In the genomic region with DNA sequence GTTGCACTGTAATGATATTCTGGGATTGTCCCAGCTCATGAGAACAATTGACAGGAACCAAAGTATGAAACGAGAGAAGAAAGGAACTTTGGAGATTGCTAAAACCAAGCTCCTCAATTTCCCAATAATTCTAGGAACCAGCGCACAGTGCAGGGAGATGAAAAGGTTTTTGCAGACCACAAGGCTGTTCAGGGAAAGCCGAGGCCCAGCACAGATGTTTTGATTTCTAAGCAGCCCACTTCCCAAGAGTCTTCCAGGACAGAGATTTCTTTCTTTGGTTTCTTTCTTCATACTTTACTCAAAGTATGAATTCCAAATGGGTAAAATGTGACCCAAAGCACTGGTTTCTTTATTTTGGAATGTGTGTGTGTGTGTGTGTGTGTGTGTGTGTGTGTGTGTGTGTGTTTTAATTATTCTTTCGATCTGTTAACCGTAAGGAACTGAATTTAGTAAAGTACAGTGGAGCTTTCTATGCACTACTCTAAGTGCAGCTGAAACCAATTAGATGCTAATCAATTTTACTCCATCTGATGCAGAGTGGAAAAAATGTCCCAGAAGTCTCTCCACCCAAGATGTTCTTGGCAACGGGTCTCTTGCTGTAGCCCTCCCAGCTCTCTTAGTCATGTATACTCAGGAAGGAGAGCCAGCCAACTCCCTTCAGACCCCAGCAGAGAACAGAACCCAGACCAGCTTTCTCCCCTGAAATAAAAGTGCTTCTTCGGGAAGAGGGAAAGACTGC, we compare ENCODE assay signal across 8 mouse cellular contexts. TPM values are rescaled to one million over a fixed set of nuclear protein-coding genes. Genes with fewer than 3 reads are reported as not detected.
DNase-seq lines count a peak whose midpoint lies in the region; ATAC-seq and TF ChIP-seq lines count a peak whose summit lies in the region.

No protein-coding gene starts in this region.

- DNase-seq in midbrain, postnatal 0 days (ENCODE audit: low spot score) = peak; percentile 28
- DNase-seq in forebrain, embryonic 14.5 days (ENCODE audit: low spot score) = peak; percentile 68
- peak; percentile 40 for DNase-seq in heart, postnatal 4 days
- DNase-seq in thymus, postnatal 14 days = no peak
- no peak for DNase-seq in right cerebral cortex, postnatal 4 days
- DNase-seq in frontal cortex, postnatal 25 days (ENCODE audit: low spot score in 2 of 2) = no peak

- H3K4me3 ChIP-seq in midbrain, postnatal 0 days (ENCODE audit: low read depth, low read length) = no peak overlapping the region
- H3K4me3 ChIP-seq in midbrain, embryonic 13.5 days (replicated peaks) = no peak overlapping the region
- H3K4me3 ChIP-seq in forebrain, embryonic 14.5 days (ENCODE audit: low read depth, low read length) = no peak overlapping the region
- H3K4me3 ChIP-seq in stomach, embryonic 16.5 days (replicated peaks; ENCODE audit: low read length) = no peak overlapping the region

- H3K4me1 ChIP-seq in midbrain, postnatal 0 days (ENCODE audit: insufficient read depth, low read length) = no peaks in the 10 kb centered on the region
- peaks cover 5% of the 10 kb centered on the region; the same call in 1 of the 2 replicates for H3K4me1 ChIP-seq in midbrain, embryonic 13.5 days (replicated peaks)
- peaks cover 2% of the 10 kb centered on the region for H3K4me1 ChIP-seq in forebrain, embryonic 14.5 days (ENCODE audit: control insufficient read depth, insufficient read depth, low read length)
- H3K4me1 ChIP-seq in stomach, embryonic 16.5 days (ENCODE audit: control insufficient read depth, insufficient read depth, low read length) = peaks cover 10% of the 10 kb centered on the region; the same call in 1 of the 2 replicates

- no peaks in the 10 kb centered on the region for H3K9me3 ChIP-seq in midbrain, postnatal 0 days (ENCODE audit: low read length)
- H3K9me3 ChIP-seq in midbrain, embryonic 13.5 days = no peaks in the 10 kb centered on the region
- H3K9me3 ChIP-seq in forebrain, embryonic 14.5 days (replicated peaks; ENCODE audit: control insufficient read depth, low read length) = no peaks in the 10 kb centered on the region
- H3K9me3 ChIP-seq in stomach, embryonic 16.5 days (replicated peaks; ENCODE audit: control insufficient read depth, low read length) = no peaks in the 10 kb centered on the region

- H3K9ac ChIP-seq in midbrain, postnatal 0 days (replicated peaks; ENCODE audit: low read length, poor library complexity, severe bottlenecking) = no peak overlapping the region
- no peak overlapping the region for H3K9ac ChIP-seq in midbrain, embryonic 13.5 days (replicated peaks)
- no peak overlapping the region for H3K9ac ChIP-seq in forebrain, embryonic 14.5 days (ENCODE audit: low read length)
- 0 out of 2 replicates have a peak overlapping the region, but pooled peaks have one; percentile 10 for H3K9ac ChIP-seq in stomach, embryonic 16.5 days (ENCODE audit: low read length)

- TF ChIP-seq CTCF in midbrain, postnatal 0 days (IDR thresholded peaks at IDR 0.05) = no peak

- 60% methylated on average over 7 of the region's 7 CpGs for WGBS in midbrain, postnatal 0 days
- 73% methylated on average over 7 of the region's 7 CpGs for WGBS in midbrain, embryonic 13.5 days
- WGBS in forebrain, embryonic 14.5 days = 47% methylated on average over 7 of the region's 7 CpGs
- WGBS in stomach, embryonic 16.5 days = 50% methylated on average over 7 of the region's 7 CpGs

- H3K27me3 ChIP-seq in midbrain, postnatal 0 days (ENCODE audit: insufficient read depth, low read length) = no peaks in the 10 kb centered on the region
- no peaks in the 10 kb centered on the region for H3K27me3 ChIP-seq in midbrain, embryonic 13.5 days
- no peaks in the 10 kb centered on the region for H3K27me3 ChIP-seq in forebrain, embryonic 14.5 days (replicated peaks; ENCODE audit: control insufficient read depth, insufficient read depth, low read length)
- no peaks in the 10 kb centered on the region for H3K27me3 ChIP-seq in stomach, embryonic 16.5 days (ENCODE audit: control insufficient read depth, insufficient read depth, low read length)

- no peak overlapping the region for H3K4me2 ChIP-seq in midbrain, postnatal 0 days (ENCODE audit: low read depth, low read length, poor library complexity, severe bottlenecking)
- H3K4me2 ChIP-seq in midbrain, embryonic 13.5 days (replicated peaks) = no peak overlapping the region
- H3K4me2 ChIP-seq in forebrain, embryonic 14.5 days (ENCODE audit: low read length) = no peak overlapping the region
- peak overlapping the region; percentile 0; the same call in 1 of the 2 replicates for H3K4me2 ChIP-seq in stomach, embryonic 16.5 days (ENCODE audit: low read depth, low read length)

- ATAC-seq in midbrain, postnatal 0 days (ENCODE audit: low FRiP score) = no peak
- ATAC-seq in midbrain, embryonic 13.5 days = no peak
- peak; percentile 66 for ATAC-seq in forebrain, embryonic 14.5 days
- peak; percentile 83 for ATAC-seq in stomach, embryonic 16.5 days (ENCODE audit: insufficient read depth, low FRiP score)

- H3K27ac ChIP-seq in midbrain, postnatal 0 days (ENCODE audit: low read depth, low read length) = no peak overlapping the region
- H3K27ac ChIP-seq in midbrain, embryonic 13.5 days = no peak overlapping the region
- H3K27ac ChIP-seq in forebrain, embryonic 14.5 days (ENCODE audit: low read depth, low read length) = no peak overlapping the region
- peak overlapping the region; percentile 76 for H3K27ac ChIP-seq in stomach, embryonic 16.5 days (ENCODE audit: low read length)

- H3K36me3 ChIP-seq in midbrain, postnatal 0 days (ENCODE audit: insufficient read depth, low read length) = no peaks in the 10 kb centered on the region
- H3K36me3 ChIP-seq in midbrain, embryonic 13.5 days = no peaks in the 10 kb centered on the region
- H3K36me3 ChIP-seq in forebrain, embryonic 14.5 days (ENCODE audit: control insufficient read depth, insufficient read depth, low read length) = no peaks in the 10 kb centered on the region
- H3K36me3 ChIP-seq in stomach, embryonic 16.5 days (ENCODE audit: control insufficient read depth, insufficient read depth, low read length) = no peaks in the 10 kb centered on the region

RNA-seq across cellular contexts. Expression of a gene that starts 44.5 kb away (rescaled TPM):
- total RNA-seq in midbrain, postnatal 0 days (2014; rRNA removed) = 51.6 and 72.1 TPM in 2 replicates
- 56.3 and 58.8 TPM in 2 replicates for polyA plus RNA-seq in midbrain, postnatal 0 days (2015; fragmentation: Nextera tagmentation; extraction: Ambion mirVana)
- polyA plus RNA-seq in midbrain, embryonic 13.5 days (2015; fragmentation: Nextera tagmentation; extraction: Ambion mirVana) = 98.9 and 99.0 TPM in 2 replicates
- polyA plus RNA-seq in forebrain, embryonic 14.5 days (2014; fragmentation: Nextera tagmentation; extraction: Ambion mirVana) = 90.2 and 101 TPM in 2 replicates
- total RNA-seq in heart, postnatal 4 days (2021) = 100 to 1,000 TPM; 457 to 460 TPM
- 417 and 440 TPM in 2 replicates for polyA plus RNA-seq in stomach, embryonic 16.5 days (2015; fragmentation: Nextera tagmentation; extraction: Ambion mirVana)

Comparison
In these comparisons a context has a peak if more than half of its experiments do, and no peak if none do; other contexts are left out.
1. ATAC-seq: peak in forebrain, embryonic 14.5 days (single experiment) and stomach, embryonic 16.5 days (single experiment); none in midbrain, postnatal 0 days (single experiment) and midbrain, embryonic 13.5 days (single experiment).
2. DNase-seq: peak in midbrain, postnatal 0 days (single experiment), forebrain, embryonic 14.5 days (single experiment) and heart, postnatal 4 days (single experiment); none in thymus, postnatal 14 days (single experiment), right cerebral cortex, postnatal 4 days (single experiment) and frontal cortex, postnatal 25 days (0 of 2).